Mouse (Mus musculus): Measurements from ENCODE around the gene Chdh.

Chdh gene

GRCm38 (mm10) chr14:30014487-30014886 lies 5.7 kb downstream of the Chdh start:
- peak in 1 of 2 experiments; percentile 11 for DNase-seq

DNA sequence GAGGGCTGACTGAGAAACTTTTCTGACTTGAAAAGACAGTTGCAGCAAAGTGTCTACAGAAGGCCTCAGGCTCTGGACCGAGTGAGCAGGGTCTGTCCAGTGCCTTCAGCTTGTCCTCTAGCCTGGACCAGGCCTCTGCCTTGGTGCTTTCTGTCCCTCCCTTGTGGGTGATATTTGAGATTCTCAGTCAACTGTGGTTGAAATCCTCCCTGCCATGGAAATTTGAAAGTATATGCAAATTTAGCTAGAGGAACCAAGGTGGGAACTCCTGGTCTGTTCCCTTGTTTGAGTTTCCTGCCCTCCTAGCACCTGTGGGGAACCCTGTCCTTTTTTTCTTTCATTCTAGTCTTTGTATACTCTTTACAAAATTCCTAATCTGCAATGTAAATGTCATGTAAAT lies 6.2 kb downstream of the Chdh start:
- no peak for DNase-seq

DNA sequence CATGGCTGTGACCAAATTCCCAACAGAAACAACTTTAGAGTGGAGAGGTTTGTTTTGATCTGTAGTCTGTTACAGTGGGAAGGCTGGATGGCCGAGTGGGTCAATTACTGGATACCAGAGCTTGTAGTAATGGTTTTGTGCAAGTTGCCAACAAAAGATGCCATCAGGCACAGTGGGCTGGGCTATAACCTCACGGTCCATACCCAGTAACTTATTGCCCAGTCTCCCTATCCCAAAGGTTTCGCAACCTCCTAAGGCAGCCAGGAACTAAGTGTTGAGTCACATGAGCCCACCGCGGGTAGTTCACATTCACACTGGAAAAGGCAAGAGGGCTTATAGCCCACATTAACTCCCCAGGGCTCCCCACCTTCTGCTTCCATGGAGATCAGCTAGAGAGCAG lies 7.8 kb downstream of the Chdh start:
- peak; percentile 18 to 49 for DNase-seq

- DNase-seq, result peak; percentile 71 to 79
Measured at GRCm38 (mm10) chr14:30017794-30018462, 9.1 kb downstream of the Chdh start.

DNA sequence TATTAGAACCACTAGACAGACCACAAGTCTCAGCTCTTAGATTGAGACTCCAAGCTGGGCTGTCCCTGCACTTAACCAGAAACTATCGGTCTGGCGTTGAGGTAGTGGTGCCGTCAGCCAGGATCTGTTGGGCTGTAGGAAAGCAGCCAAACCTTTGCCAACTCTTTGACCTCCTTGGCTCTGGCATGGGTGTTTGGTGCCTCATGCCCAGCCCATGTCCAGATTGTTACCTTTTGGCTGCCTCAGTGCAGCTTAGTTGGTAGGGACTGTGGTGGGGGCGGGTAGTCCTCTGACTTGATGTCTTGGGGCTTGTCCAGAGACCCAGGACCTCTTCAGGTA lies 9.6 kb downstream of the Chdh start:
- DNase-seq, result peak; percentile 60 to 65

- peak; percentile 54 to 58 for DNase-seq
Measured at GRCm38 (mm10) chr14:30018846-30019245, 10.0 kb downstream of the Chdh start.

DNA sequence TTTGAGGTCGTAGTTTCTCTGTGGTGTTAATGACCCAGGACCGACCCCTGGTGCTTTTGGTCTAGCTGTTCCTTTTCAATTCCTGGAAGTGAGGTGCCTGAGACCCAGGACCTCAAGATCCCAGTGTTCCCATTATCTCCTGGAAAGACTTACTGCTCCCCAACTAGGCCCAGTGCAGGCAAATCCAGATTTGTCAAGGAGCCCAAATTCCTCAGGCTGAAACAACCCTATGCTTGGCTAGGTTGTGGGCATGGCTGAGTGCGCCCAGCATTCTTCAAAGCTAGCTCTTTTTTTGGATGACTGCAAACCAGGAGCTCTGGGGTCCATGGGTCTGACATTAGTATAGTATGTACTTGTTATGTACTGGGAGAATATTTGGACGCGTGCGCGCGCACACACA lies 10.6 kb downstream of the Chdh start:
- peak; percentile 75 to 85 for DNase-seq

DNA sequence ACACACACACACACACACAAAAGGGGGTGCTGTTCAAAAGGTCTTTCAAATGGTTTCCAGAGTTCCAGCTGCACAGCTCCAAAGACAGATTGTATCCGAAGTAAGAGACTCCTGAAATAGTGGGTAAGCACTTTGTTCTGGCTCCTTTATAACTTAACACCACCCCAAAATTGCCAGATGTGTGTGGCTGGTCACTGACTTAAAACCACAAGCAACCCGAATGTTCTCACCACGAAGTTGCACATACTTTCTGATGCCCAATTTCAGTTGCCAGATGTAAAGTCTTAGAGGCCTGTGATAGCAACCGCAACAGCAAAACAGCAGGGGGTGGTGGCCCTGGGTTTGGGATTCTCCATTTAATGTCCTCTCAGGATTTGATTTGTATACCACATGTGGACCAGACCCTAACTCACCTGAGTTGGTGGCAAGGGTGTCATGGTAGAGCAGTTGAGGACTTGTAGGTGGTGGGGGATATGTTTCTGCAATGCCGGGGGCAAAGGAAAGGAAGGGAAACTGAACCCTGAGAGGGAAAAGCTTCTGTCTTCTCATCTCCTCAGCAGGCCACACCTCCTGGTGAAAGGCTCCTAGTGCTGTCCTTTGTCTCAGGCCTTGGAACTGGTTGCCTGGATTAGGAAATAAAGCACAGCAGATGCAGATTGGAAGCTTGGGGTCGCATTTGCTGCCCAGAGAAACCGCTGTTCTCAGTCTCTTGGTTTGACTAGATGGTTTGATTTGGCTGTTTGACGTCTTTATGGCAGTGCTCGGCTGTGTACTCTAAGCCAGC lies 11.2 kb downstream of the Chdh start:
- no peak for DNase-seq

- peak in 1 of 2 experiments; percentile 44 for DNase-seq
Measured at GRCm38 (mm10) chr14:30022471-30022870, 13.6 kb downstream of the Chdh start.

- no peak for DNase-seq
Measured at GRCm38 (mm10) chr14:30024387-30024786, 15.6 kb downstream of the Chdh start.

DNA sequence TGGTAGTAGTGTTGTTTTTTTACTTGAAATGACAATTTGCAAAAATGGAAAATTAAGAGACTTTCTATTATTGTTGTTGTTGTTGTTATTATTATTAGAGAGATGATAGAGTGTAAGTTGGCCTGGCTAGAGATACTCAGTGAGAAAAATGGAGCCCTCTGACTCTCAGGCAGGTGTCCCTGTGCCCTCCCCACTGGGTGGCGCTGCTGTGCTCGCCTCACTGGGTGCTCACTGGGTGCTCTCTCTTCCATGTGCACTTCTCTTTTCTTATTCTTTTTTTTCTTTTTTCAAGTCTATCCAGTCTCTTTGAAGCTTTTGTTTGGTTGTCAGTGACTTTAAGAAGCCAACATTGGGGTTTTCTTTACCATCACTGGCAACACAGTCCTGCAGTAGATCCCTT lies 18.6 kb downstream of the Chdh start:
- peak in 1 of 2 experiments; percentile 80 for DNase-seq

GRCm38 (mm10) chr14:30033405-30033804 lies 24.6 kb downstream of the Chdh start:
- peak in 1 of 2 experiments; percentile 6 for DNase-seq

DNA sequence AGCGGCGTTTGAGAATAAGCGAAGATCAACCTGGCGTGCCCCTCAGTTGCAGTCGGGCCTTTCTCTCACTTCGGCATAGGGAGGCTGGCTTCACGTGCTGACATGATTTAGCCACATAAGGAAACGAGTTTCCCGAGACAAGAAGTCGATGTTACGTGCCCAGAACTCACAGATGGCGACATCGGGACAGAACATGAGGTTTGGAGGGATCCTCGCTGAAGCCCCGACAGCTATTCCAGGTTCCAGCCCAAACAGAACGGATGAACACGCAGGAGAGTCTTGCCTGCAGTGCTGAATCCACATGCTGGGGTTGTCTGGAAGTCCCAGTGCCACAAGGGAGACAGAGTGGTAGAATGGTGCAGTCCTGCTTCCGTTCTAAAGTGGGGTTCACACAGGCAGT lies 29.6 kb downstream of the Chdh start:
- no peak for DNase-seq

DNA sequence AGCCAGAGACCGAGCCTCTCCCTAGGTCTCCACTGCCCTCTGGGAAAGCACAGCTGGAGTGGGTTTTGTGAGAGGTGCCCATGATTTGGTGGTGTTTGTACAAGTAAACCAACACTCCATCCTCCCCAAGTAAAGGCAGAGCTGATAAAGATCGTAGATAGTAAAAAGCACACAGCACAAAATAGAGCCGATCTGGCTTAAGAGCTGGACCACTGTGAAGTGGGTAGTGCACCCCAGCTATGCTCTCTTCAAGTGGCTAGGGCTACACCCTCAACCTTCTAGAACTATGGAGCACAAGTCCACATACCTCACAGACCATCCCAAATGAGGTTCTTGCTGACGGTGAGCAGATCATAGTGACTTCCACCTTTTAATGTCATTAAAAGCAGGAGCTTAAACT lies 30.6 kb downstream of the Chdh start:
- no peak for DNase-seq

- peak in 1 of 2 experiments; percentile 44 for DNase-seq
Measured at GRCm38 (mm10) chr14:30041836-30042235, 33.0 kb downstream of the Chdh start.

DNA sequence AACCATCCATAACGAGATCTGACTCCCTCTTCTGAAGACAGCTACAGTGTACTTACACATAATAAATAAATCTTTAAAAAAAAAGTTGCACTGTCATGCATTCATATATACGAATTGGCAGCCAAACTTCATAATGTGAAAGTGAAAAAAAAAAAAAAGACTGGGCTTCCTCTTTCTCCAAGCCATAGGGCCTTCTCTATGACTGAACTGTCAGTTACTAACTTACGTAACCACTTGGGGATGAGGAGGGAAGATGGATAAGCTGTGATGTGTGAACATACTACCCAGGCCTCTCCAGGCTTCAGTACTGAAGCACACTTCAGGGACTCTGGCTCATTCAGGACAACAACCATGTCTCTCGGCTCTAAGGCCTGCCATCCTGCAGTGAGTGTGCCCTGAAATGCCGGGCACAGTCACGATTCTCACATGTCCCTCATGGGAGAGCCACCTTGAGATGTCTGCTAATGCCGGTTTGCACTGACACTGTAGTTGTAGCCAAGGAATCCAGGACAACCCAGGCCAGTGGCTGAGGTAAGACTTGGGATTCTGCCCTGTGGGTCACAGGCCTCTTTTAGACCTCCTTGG lies 34.6 kb downstream of the Chdh start:
- no peak for DNase-seq

- no peak for DNase-seq
Measured at GRCm38 (mm10) chr14:30045239-30045638, 36.4 kb downstream of the Chdh start.

DNA sequence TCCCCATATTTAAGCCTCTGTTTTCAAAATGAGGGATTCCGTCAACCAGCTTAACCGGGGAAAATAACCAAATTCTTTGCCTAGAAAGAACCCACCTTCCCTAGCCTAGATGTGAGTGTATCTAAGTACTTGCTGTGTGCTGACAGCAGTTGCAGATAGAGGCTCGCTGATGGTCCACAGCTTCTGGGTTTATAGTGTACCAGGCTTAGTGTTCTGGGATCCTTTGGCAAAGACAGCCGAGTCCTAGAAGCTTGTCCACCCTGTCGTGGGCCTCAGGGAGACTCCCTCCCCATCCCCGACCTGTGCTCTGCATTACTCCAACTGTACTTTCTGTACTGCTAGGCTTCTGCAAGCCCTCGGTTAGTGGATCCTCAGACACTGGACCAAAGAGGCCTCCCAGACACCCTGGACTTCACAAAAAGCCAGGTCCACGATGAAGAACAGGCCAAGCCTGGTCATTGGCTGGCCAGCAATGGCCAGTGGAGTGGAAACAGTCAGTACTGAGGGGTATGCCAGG lies 36.9 kb downstream of the Chdh start:
- DNase-seq, result no peak

DNA sequence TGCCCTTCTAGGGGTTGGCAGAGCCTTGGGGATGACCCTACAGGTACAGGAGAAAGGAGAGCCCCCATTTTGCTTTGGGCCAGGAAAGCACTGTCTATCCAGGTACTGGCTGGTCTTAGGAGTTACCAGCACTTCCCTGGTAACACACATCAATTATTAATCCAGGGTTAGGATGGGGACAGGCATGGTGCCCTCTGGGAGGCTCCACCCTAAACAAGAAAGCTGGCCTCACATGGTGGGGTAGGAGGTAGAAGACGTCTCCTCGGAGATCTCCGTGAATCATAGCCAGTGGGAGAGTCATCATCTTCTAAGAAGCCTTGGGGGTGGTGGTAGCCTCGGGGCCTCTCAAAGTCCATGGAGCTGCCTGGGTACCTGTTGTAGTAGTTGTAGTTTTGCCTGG lies 38.2 kb downstream of the Chdh start:
- peak; percentile 59 to 67 for DNase-seq

- peak in 1 of 2 experiments; percentile 38 for DNase-seq
Measured at GRCm38 (mm10) chr14:30048049-30048448, 39.2 kb downstream of the Chdh start.

DNA sequence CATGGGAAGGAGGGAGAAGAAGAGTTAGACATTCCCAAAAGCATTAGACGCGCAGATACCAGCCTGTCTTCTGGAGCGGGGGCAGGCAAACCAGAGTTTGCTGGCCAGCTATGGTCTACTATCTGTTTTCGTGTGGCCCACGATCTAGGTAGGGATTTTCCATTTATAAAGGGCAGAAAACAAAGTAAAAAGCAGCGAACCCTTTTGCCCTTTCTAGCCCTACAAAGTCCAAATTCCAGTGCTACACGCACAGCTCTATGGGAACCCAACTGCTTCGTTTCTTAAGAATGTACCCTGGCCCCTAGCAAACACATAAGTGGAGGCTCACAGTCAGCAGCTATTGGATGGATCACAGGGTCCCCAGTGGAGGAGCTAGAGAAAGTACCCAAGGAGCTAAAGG lies 41.5 kb downstream of the Chdh start:
- DNase-seq, result peak; percentile 39 to 54

- DNase-seq, result no peak
Measured at GRCm38 (mm10) chr14:30054922-30055321, 46.1 kb downstream of the Chdh start.

DNA sequence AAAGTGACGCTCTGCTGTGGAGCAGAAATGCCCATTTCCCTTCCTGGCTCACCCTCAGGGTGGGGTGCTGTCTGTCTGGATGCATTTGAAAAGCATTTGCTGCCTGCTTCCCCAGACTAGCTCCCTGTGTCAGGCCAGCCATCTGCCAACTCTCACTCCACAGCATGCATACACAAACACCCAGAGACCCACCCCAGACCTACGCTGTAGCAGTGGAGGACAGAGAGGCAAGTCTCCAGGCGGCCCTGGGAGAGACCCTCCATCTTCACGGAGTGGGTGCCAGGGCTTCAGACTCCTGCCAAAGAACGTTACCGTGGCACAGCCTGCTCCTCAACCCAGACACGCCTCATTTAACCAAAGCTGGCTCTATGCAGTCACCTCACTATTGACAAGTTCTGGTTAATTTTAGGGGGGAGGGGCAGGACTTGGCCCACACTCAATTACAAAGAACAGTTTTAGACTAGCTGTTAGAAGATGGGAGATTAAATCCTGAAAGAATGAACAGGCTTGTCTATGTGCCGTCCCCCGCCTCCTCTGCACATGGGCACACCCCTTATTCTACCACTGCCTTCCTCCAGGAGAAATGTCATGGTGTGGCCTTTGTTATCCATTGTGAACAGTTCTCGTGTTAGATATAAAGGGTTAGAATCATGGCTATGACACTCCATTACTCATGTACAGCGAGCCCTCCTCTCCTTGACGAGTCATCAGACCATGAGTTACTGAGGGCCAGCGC lies 47.4 kb downstream of the Chdh start:
- peak; percentile 53 to 69 for DNase-seq
